Mouse (Mus musculus) liver, adult 2 months (tissue): ENCODE data around the gene Pik3cb.

Source experiments
- CTCF ChIP-seq: fragments of 200-500 bp; IDR thresholded peaks from 2 replicates; pipeline ENCODE4 v1.5.1; 2011; ENCODE audit warnings: low read depth, low read length, control low read depth
- POLR2A ChIP-seq: fragments of 200-500 bp; IDR thresholded peaks from 2 replicates; pipeline ENCODE4 v1.6.1; 2011; ENCODE audit warnings: low read length, control low read depth; ENCODE audit not compliant: insufficient read depth; ENCODE audit errors: extremely low read depth

GRCm38 (mm10) chr9:99021166-99021565 lies 119.3 kb downstream of the Pik3cb start:
- TF ChIP-seq CTCF (no peak), POLR2A (no peak)
